Comparison of ENCODE assay signal across 8 mouse cellular contexts in the genomic region with DNA sequence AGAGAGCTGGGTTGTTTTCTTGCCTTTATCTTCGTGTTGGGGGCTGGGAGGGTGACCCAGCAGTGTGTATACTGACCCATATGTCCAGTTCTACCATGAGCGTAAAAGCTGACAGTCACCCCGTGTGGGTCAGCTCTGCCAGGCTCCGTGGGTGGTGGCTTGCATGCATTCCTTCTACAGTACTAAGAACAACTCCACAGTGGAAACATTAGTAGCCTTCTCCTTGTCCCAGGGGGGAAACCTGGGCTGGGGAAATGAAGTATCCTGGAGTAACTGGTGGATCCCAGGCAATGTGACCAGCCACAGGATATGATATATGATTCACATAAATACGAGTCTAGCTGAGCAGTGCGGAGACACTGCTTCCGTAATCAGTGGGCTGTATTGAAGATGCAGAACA. TPM values are rescaled to one million over a fixed set of nuclear protein-coding genes. Genes with fewer than 3 reads are reported as not detected.
DNase-seq lines count a peak whose midpoint lies in the region; ATAC-seq lines count a peak whose summit lies in the region.

No protein-coding gene starts in this region.

- peak overlapping the region; percentile 78 to 94 for H3K4me3 ChIP-seq in heart, embryonic 14.5 days (ENCODE audit: control insufficient read depth in 1 of 2, insufficient read depth in 1 of 2, low read depth in 1 of 2, low read length in 2 of 2)
- peak overlapping the region; percentile 88 for H3K4me3 ChIP-seq in brown adipose tissue, adult 24 weeks (ENCODE audit: insufficient read depth, low read depth, low read length)
- peak overlapping the region; percentile 57 for H3K4me3 ChIP-seq in hindbrain, embryonic 16.5 days (ENCODE audit: low read length)
- H3K4me3 ChIP-seq in midbrain, embryonic 16.5 days (ENCODE audit: low read depth, low read length) = 0 out of 2 replicates have a peak overlapping the region, but pooled peaks have one; percentile 55

- peaks cover 37 to 68% of the 10 kb centered on the region in 2 experiments for H3K4me1 ChIP-seq in heart, embryonic 14.5 days (ENCODE audit: control insufficient read depth in 2 of 2, insufficient read depth in 2 of 2, low read length in 2 of 2)
- H3K4me1 ChIP-seq in brown adipose tissue, adult 24 weeks (ENCODE audit: control insufficient read depth, insufficient read depth, insufficient read length, low read length) = peaks cover 16% of the 10 kb centered on the region
- peaks cover 16% of the 10 kb centered on the region; the same call in 1 of the 2 replicates for H3K4me1 ChIP-seq in hindbrain, embryonic 16.5 days (ENCODE audit: control insufficient read depth, insufficient read depth, low read depth, low read length)
- H3K4me1 ChIP-seq in midbrain, embryonic 16.5 days (ENCODE audit: control insufficient read depth, insufficient read depth, low read length) = peaks cover 20% of the 10 kb centered on the region

- DNase-seq in heart, postnatal 10 days = no peak
- no peak for DNase-seq in right cerebral cortex, postnatal 25 days
- no peak for DNase-seq in embryo, embryonic 9.5 days (ENCODE audit: extremely low spot score)
- DNase-seq in heart, adult 9 months (ENCODE audit: low spot score in 2 of 2) = no peak

- no peaks in the 10 kb centered on the region for H3K9me3 ChIP-seq in heart, embryonic 14.5 days (ENCODE audit: control insufficient read depth, low read length)
- H3K9me3 ChIP-seq in hindbrain, embryonic 16.5 days (ENCODE audit: control insufficient read depth, low read length) = no peaks in the 10 kb centered on the region
- no peaks in the 10 kb centered on the region for H3K9me3 ChIP-seq in midbrain, embryonic 16.5 days (replicated peaks; ENCODE audit: control insufficient read depth, low read length, poor library complexity, severe bottlenecking)

- H3K27me3 ChIP-seq in heart, embryonic 14.5 days (ENCODE audit: control insufficient read depth, insufficient read depth, low read length) = no peaks in the 10 kb centered on the region
- peaks cover 13% of the 10 kb centered on the region for H3K27me3 ChIP-seq in hindbrain, embryonic 16.5 days (replicated peaks; ENCODE audit: control insufficient read depth, insufficient read depth, low read length)
- peaks cover 25% of the 10 kb centered on the region for H3K27me3 ChIP-seq in midbrain, embryonic 16.5 days (ENCODE audit: control insufficient read depth, insufficient read depth, low read depth, low read length)

- 21% methylated on average over 7 of the region's 7 CpGs for WGBS in heart, embryonic 14.5 days
- 13% methylated on average over 7 of the region's 7 CpGs for WGBS in hindbrain, embryonic 16.5 days
- WGBS in midbrain, embryonic 16.5 days = 39% methylated on average over 7 of the region's 7 CpGs

- peak overlapping the region; percentile 94 for H3K9ac ChIP-seq in heart, embryonic 14.5 days (ENCODE audit: low read length)
- H3K9ac ChIP-seq in hindbrain, embryonic 16.5 days (ENCODE audit: low read depth, low read length) = peak overlapping the region; percentile 72; the same call in 1 of the 2 replicates
- H3K9ac ChIP-seq in midbrain, embryonic 16.5 days (ENCODE audit: low read depth, low read length) = no peak overlapping the region

- H3K4me2 ChIP-seq in heart, embryonic 14.5 days (ENCODE audit: low read length) = peak overlapping the region; percentile 78
- H3K4me2 ChIP-seq in hindbrain, embryonic 16.5 days (ENCODE audit: low read length) = peak overlapping the region; percentile 93
- H3K4me2 ChIP-seq in midbrain, embryonic 16.5 days (ENCODE audit: low read length) = peak overlapping the region; percentile 96

- peaks cover 17% of the 10 kb centered on the region; the same call in 1 of the 2 replicates for H3K36me3 ChIP-seq in heart, embryonic 14.5 days (ENCODE audit: control insufficient read depth, insufficient read depth, low read length)
- H3K36me3 ChIP-seq in hindbrain, embryonic 16.5 days (ENCODE audit: control insufficient read depth, insufficient read depth, low read length) = no peaks in the 10 kb centered on the region
- no peaks in the 10 kb centered on the region for H3K36me3 ChIP-seq in midbrain, embryonic 16.5 days (ENCODE audit: control insufficient read depth, insufficient read depth, low read length)

- H3K27ac ChIP-seq in heart, embryonic 14.5 days (replicated peaks in 1 of 2; ENCODE audit: control insufficient read depth in 1 of 2, insufficient read depth in 1 of 2, low read depth in 2 of 2, low read length in 2 of 2) = peak overlapping the region; percentile 11 to 94
- no peak overlapping the region for H3K27ac ChIP-seq in brown adipose tissue, adult 24 weeks (replicated peaks; ENCODE audit: low read depth, low read length)
- no peak overlapping the region for H3K27ac ChIP-seq in hindbrain, embryonic 16.5 days (ENCODE audit: low read depth, low read length)
- H3K27ac ChIP-seq in midbrain, embryonic 16.5 days (ENCODE audit: low read length) = no peak overlapping the region

- intact Hi-C loops in heart, postnatal 10 days (cut with DNase I) = loop anchor here (2.0 kb wide), 1 partner anchor 25 kb away; the partner anchor contains the start of gene Mien1

- no peak for ATAC-seq in heart, embryonic 14.5 days (ENCODE audit: insufficient number of reproducible peaks, insufficient read depth, low FRiP score, low read depth)
- no peak for ATAC-seq in hindbrain, embryonic 16.5 days
- no peak for ATAC-seq in midbrain, embryonic 16.5 days

RNA-seq across cellular contexts. Expression of gene Erbb2, which starts 1.5 kb away (rescaled TPM):
- 54.5 and 55.1 TPM in 2 replicates for polyA plus RNA-seq in heart, embryonic 14.5 days (2014; fragmentation: Nextera tagmentation; extraction: Ambion mirVana)
- 10 to 100 TPM; 12.7 to 19.3 TPM for total RNA-seq in heart, postnatal 10 days (2021)
- 0.50 and 1.9 TPM in 2 replicates for polyA plus RNA-seq in brown adipose tissue, adult 24 weeks (2012; ENCODE audit: insufficient read depth, insufficient read length, missing spikeins)
- 6.6 and 10.0 TPM in 2 replicates for polyA plus RNA-seq in hindbrain, embryonic 16.5 days (2015; fragmentation: Nextera tagmentation; extraction: Ambion mirVana)
- 5.2 and 5.7 TPM in 2 replicates for polyA plus RNA-seq in midbrain, embryonic 16.5 days (2015; fragmentation: Nextera tagmentation; extraction: Ambion mirVana)

RNA-seq across cellular contexts. Expression of gene Pgap3, which starts 13.4 kb away (rescaled TPM):
- 14.2 and 15.5 TPM in 2 replicates for polyA plus RNA-seq in heart, embryonic 14.5 days (2014; fragmentation: Nextera tagmentation; extraction: Ambion mirVana)
- total RNA-seq in heart, postnatal 10 days (2021) = 10 to 100 TPM; 14.5 to 17.8 TPM
- 2.1 and 2.4 TPM in 2 replicates for polyA plus RNA-seq in brown adipose tissue, adult 24 weeks (2012; ENCODE audit: insufficient read depth, insufficient read length, missing spikeins)
- 8.2 and 9.3 TPM in 2 replicates for polyA plus RNA-seq in hindbrain, embryonic 16.5 days (2015; fragmentation: Nextera tagmentation; extraction: Ambion mirVana)
- 7.4 and 8.6 TPM in 2 replicates for polyA plus RNA-seq in midbrain, embryonic 16.5 days (2015; fragmentation: Nextera tagmentation; extraction: Ambion mirVana)

RNA-seq across cellular contexts. Expression of gene Mien1, which starts 25.1 kb away (rescaled TPM):
- 120 and 138 TPM in 2 replicates for polyA plus RNA-seq in heart, embryonic 14.5 days (2014; fragmentation: Nextera tagmentation; extraction: Ambion mirVana)
- total RNA-seq in heart, postnatal 10 days (2021) = 10 to 100 TPM; 48.9 to 52.1 TPM
- 98.2 and 141 TPM in 2 replicates for polyA plus RNA-seq in brown adipose tissue, adult 24 weeks (2012; ENCODE audit: insufficient read depth, insufficient read length, missing spikeins)
- 250 and 276 TPM in 2 replicates for polyA plus RNA-seq in hindbrain, embryonic 16.5 days (2015; fragmentation: Nextera tagmentation; extraction: Ambion mirVana)
- 252 TPM in 2 replicates for polyA plus RNA-seq in midbrain, embryonic 16.5 days (2015; fragmentation: Nextera tagmentation; extraction: Ambion mirVana)

RNA-seq across cellular contexts. Expression of gene Pnmt, which starts 27.5 kb away (rescaled TPM):
- polyA plus RNA-seq in heart, embryonic 14.5 days (2014; fragmentation: Nextera tagmentation; extraction: Ambion mirVana) = 0.70 and 0.86 TPM in 2 replicates
- under 1 TPM in 1 of 2 experiments, not detected in 1; 0.31 TPM for total RNA-seq in heart, postnatal 10 days (2021)
- not detected in 2 replicates for polyA plus RNA-seq in brown adipose tissue, adult 24 weeks (2012; ENCODE audit: insufficient read depth, insufficient read length, missing spikeins)
- polyA plus RNA-seq in hindbrain, embryonic 16.5 days (2015; fragmentation: Nextera tagmentation; extraction: Ambion mirVana) = 4.5 and 4.9 TPM in 2 replicates
- polyA plus RNA-seq in midbrain, embryonic 16.5 days (2015; fragmentation: Nextera tagmentation; extraction: Ambion mirVana) = 1.5 and 1.7 TPM in 2 replicates

RNA-seq across cellular contexts. Expression of gene Tcap, which starts 30.1 kb away (rescaled TPM):
- 169 and 178 TPM in 2 replicates for polyA plus RNA-seq in heart, embryonic 14.5 days (2014; fragmentation: Nextera tagmentation; extraction: Ambion mirVana)
- total RNA-seq in heart, postnatal 10 days (2021) = 100 to 1,000 TPM; 469 to 500 TPM
- 41.6 and 83.6 TPM in 2 replicates for polyA plus RNA-seq in brown adipose tissue, adult 24 weeks (2012; ENCODE audit: insufficient read depth, insufficient read length, missing spikeins)
- polyA plus RNA-seq in hindbrain, embryonic 16.5 days (2015; fragmentation: Nextera tagmentation; extraction: Ambion mirVana) = 0.16 and 1.7 TPM in 2 replicates
- polyA plus RNA-seq in midbrain, embryonic 16.5 days (2015; fragmentation: Nextera tagmentation; extraction: Ambion mirVana) = 0.22 TPM in 1 of 2 replicates, not detected in the other

Comparison
In these comparisons a context has a peak if more than half of its experiments do, and no peak if none do; other contexts are left out.
1. H3K27ac ChIP-seq: peak in heart, embryonic 14.5 days (2 of 2); none in brown adipose tissue, adult 24 weeks (single experiment), hindbrain, embryonic 16.5 days (single experiment) and midbrain, embryonic 16.5 days (single experiment).
2. Peak in every context shown above with its lines, with median percentiles within 50 percentile points of each other: H3K4me2 ChIP-seq and H3K4me3 ChIP-seq.